Mouse (Mus musculus): ENCODE results near the gene Mfsd12. TPM values are rescaled to one million over a fixed set of nuclear protein-coding genes. Genes with fewer than 3 reads are reported as not detected.
A peak's percentile ranks its signal among the peaks of the same experiment; 100 is the strongest.

Gene Mfsd12
- polyA plus RNA-seq, 1 experiment from 2014 or later: 8.8 TPM

GRCm38 (mm10) chr10:81350351-81351063 is 6.8 kb upstream of the Mfsd12 start, which contains the start of gene Hmg20b:
Gene Hmg20b (minus strand): TSS chr10:81350480.
- H3K4me1 ChIP-seq: peaks cover 75% of the 10 kb centered on the region
- H3K36me3 ChIP-seq: peaks cover 27% of the 10 kb centered on the region
- peak; percentile 99 for DNase-seq (ENCODE audit: low spot score)
- H3K27ac ChIP-seq: peak within 1 kb of the TSS; percentile 95
- under 1% methylated on average over 54 of the region's 54 CpGs for WGBS
- H3K9me3 ChIP-seq (replicated peaks): no peaks in the 10 kb centered on the region
- H3K27me3 ChIP-seq (ENCODE audit: low read depth, poor library complexity, severe bottlenecking): peaks cover 25% of the 10 kb centered on the region
- peak within 1 kb of the TSS; percentile 97 for H3K4me3 ChIP-seq

DNA sequence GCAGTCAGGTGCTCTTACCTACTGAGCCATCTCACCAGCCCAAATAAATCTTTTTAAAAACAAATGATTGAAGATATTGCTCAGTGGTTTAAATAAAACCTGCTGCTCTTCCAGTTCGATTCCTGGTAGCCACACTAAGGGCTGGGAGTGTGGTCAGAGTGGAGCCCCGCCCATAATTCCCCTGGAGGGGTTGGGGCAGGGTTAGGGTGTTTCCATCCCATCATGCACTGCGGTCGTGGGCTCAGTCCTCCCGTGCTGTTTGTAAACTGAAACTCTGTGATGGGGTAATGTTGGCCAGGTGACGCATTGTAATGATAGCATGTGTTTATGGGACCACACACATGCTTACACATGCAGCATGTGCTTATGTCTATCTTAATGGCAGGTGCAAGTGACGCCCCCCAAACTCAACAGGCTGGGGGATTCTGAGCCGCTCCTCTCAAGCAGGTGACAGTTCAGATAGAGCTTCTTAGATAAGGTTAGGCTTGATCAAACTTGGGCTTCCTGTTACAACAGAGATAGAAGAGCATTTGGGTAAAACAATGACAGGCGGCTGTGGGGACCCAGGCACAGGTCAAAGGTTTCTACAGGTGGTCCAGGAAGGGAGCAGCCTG is 5.5 kb upstream of the Mfsd12 start:
- no peak overlapping the region for H3K4me3 ChIP-seq
- no peak overlapping the region for H3K27ac ChIP-seq
- peaks cover 20% of the 10 kb centered on the region for H3K36me3 ChIP-seq
- H3K27me3 ChIP-seq (ENCODE audit: low read depth, poor library complexity, severe bottlenecking): peaks cover 27% of the 10 kb centered on the region
- H3K9me3 ChIP-seq (replicated peaks): no peaks in the 10 kb centered on the region
- H3K4me1 ChIP-seq: peaks cover 69% of the 10 kb centered on the region
- WGBS: 24% methylated on average over 9 of the region's 9 CpGs
- DNase-seq (ENCODE audit: low spot score): no peak

DNA sequence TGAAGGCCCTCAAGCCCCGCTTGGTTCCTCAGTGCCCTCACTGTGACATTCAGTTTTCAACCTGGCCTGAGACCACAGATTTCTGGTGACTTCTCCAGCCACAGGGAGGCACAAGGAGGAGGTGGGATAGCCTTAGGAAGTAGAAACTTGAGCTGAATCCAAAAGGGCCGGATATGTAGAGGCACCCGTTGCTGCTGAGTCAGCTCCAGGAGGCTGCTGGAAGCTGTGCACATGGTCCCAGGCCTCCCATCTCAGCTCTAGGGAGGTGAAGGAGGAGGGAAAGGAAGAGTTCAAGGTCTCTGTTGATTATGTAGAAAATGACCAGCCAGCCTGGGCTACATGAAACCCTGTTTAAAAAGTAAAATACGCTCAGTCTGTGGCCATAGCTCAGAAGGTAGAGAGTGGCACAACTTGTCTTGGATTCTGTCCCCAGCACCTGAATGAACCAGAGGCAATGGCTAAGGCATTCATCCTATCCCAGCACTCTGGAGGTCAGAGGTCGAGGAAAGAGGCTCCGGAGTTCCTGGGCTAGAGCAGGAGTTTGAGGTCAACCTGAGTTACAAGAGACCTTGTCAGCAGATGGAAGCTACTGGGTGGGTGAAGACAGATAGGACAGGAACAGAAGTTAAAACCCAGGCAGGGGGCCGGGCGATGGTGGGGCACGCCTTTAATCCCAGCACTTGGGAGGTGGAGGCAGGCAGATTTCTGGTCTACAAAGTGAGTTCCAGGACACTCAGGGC is 2.4 kb upstream of the Mfsd12 start:
- Histone ChIP-seq H3K27ac (no peak overlapping the region), H3K4me3 (no peak overlapping the region), H3K27me3 (ENCODE audit: low read depth, poor library complexity, severe bottlenecking) (peaks cover 30% of the 10 kb centered on the region), H3K9me3 (replicated peaks) (no peaks in the 10 kb centered on the region), H3K4me1 (peaks cover 70% of the 10 kb centered on the region), H3K36me3 (no peaks in the 10 kb centered on the region)
- DNase-seq (ENCODE audit: low spot score): no peak
- 71% methylated on average over 9 of the region's 9 CpGs for WGBS

- Histone ChIP-seq H3K4me1 (peaks cover 68% of the 10 kb centered on the region), H3K27ac (no peak overlapping the region), H3K27me3 (ENCODE audit: low read depth, poor library complexity, severe bottlenecking) (peaks cover 30% of the 10 kb centered on the region), H3K36me3 (no peaks in the 10 kb centered on the region), H3K4me3 (no peak overlapping the region), H3K9me3 (replicated peaks) (no peaks in the 10 kb centered on the region)
- WGBS: 80% methylated on average over 4 of the region's 4 CpGs
- DNase-seq (ENCODE audit: low spot score): no peak
Observed at GRCm38 (mm10) chr10:81355533-81355932, 1.8 kb upstream of the Mfsd12 start.

GRCm38 (mm10) chr10:81356352-81356990 is 820 bp upstream of the Mfsd12 start:
- Histone ChIP-seq H3K4me3 (peak overlapping the region; percentile 82), H3K9me3 (replicated peaks) (no peaks in the 10 kb centered on the region), H3K4me1 (peaks cover 71% of the 10 kb centered on the region), H3K27me3 (ENCODE audit: low read depth, poor library complexity, severe bottlenecking) (peaks cover 30% of the 10 kb centered on the region), H3K36me3 (0 out of 2 replicates have a peak, but pooled peaks cover 6% of the 10 kb centered on the region), H3K27ac (peak overlapping the region; percentile 61)
- DNase-seq (ENCODE audit: low spot score): no peak
- 59% methylated on average over 12 of the region's 12 CpGs for WGBS

DNA sequence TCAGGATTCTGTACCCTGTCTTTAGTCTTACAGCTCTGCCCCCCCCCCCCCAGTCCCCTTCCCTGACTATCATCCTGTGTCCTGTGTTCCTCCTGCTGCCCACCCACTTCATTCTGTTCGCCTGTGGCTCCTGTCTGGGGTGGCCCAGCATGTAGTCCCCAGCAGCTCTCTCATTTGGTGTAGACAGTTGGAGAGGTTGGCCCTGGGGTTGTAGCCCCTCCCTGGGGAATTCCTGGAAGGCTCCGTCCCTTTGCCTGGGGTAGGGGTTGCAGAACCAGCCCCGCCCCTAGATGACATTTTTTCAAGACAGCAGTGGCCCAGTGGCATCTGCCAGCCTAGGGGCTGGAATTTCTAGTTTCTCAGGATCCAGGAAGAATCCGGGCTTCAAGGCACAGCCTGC is 918 bp downstream of the Mfsd12 start:
- peaks cover 23% of the 10 kb centered on the region for H3K36me3 ChIP-seq
- H3K27ac ChIP-seq: no peak overlapping the region
- no peak for DNase-seq (ENCODE audit: low spot score)
- peak overlapping the region; percentile 82 for H3K4me3 ChIP-seq
- WGBS: 43% methylated on average over 4 of the region's 4 CpGs
- H3K9me3 ChIP-seq (replicated peaks): no peaks in the 10 kb centered on the region
- H3K27me3 ChIP-seq (ENCODE audit: low read depth, poor library complexity, severe bottlenecking): peaks cover 43% of the 10 kb centered on the region
- peaks cover 75% of the 10 kb centered on the region for H3K4me1 ChIP-seq

DNA sequence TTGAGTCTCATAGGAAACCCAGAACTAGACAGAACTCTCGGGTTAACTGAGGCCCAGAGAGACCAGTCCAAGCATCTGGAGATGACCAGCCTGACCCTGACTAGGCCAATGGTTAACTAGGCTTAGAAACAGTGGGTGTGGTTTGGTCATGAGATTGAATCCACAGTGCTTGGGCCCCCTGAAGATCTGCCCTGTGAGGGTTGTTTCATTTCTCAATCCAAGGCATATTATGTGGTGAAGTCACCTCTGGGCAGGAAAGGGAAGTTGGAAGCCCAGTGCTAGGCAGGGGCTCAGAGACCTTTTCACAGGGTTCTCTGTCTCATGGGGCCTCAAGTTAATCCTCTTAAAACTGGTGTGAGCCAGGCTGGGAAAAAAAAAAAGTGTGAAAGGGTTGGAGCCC is 1.6 kb downstream of the Mfsd12 start:
- no peak overlapping the region for H3K27ac ChIP-seq
- WGBS: 85% methylated on average over 1 of the region's 1 CpGs
- no peaks in the 10 kb centered on the region for H3K9me3 ChIP-seq (replicated peaks)

DNA sequence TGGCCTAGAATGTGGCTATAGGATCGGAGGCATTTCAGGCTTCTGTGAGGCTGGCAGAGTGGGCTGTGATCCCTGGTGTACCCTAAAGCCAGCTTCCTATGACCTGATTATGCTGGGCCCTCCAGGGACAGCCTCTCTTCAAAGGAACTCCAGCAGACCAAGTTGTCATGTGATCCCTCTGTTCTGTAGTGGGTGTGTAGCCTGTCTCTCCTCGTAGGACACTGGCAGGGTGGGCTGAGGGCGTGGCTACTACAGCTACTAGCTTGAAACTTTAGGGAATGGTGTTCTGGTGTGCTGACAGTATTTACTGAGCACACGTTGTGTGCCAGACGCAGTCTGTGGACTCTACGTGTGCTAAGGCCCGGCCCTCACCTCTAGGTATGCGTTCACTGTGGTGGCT is 3.4 kb downstream of the Mfsd12 start:
- Histone ChIP-seq H3K36me3 (peaks cover 23% of the 10 kb centered on the region), H3K4me1 (peaks cover 86% of the 10 kb centered on the region), H3K9me3 (replicated peaks) (no peaks in the 10 kb centered on the region), H3K27me3 (ENCODE audit: low read depth, poor library complexity, severe bottlenecking) (peaks cover 68% of the 10 kb centered on the region), H3K27ac (peak overlapping the region; percentile 7; the same call in 1 of the 2 replicates), H3K4me3 (no peak overlapping the region)
- no peak for DNase-seq (ENCODE audit: low spot score)
- 67% methylated on average over 8 of the region's 8 CpGs for WGBS

More for the DNA sequence above, 1.6 kb downstream of the Mfsd12 start:
- peaks cover 81% of the 10 kb centered on the region for H3K4me1 ChIP-seq
- H3K27me3 ChIP-seq (ENCODE audit: low read depth, poor library complexity, severe bottlenecking): peaks cover 50% of the 10 kb centered on the region
- DNase-seq (ENCODE audit: low spot score): no peak
- no peak overlapping the region; the same call in 1 of the 2 replicates for H3K4me3 ChIP-seq
- peaks cover 23% of the 10 kb centered on the region for H3K36me3 ChIP-seq

DNA sequence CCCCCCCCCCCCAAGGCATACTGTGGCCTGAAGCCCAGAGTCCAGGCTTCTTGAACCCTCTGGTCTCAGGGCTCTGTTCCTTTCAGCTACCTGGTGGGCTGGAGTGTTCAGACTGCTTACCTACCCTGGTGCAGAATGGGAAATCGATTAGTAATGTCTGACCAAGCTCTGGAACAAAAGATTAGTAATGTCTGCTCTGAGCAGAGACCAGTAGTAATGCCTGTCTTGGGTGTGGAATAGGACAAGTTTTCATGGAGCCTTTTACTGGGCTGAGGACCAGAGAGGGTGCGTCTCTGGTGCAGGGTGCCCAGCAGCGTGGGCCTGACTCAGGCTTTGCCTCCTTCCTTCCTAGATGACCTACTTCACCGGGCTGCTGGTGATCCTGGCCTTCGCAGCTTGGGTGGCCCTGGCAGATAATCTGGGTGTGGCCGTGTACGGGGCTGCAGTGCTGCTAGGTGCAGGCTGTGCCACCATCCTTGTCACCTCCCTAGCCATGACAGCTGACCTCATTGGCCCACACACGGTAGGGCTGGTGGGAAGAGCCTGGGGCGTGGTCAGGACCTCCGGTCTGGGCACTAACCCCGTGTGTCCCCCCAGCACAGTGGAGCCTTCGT is 5.2 kb downstream of the Mfsd12 start:
- Histone ChIP-seq H3K36me3 (peaks cover 41% of the 10 kb centered on the region), H3K9me3 (replicated peaks) (no peaks in the 10 kb centered on the region), H3K27me3 (ENCODE audit: low read depth, poor library complexity, severe bottlenecking) (peaks cover 57% of the 10 kb centered on the region), H3K27ac (no peak overlapping the region), H3K4me1 (peaks cover 87% of the 10 kb centered on the region), H3K4me3 (0 out of 2 replicates have a peak overlapping the region, but pooled peaks have one; percentile 2)
- 74% methylated on average over 12 of the region's 12 CpGs for WGBS
- DNase-seq (ENCODE audit: low spot score): no peak

GRCm38 (mm10) chr10:81363436-81364346 is 6.4 kb downstream of the Mfsd12 start:
- WGBS: 9% methylated on average over 54 of the region's 54 CpGs
- Histone ChIP-seq H3K9me3 (replicated peaks) (no peaks in the 10 kb centered on the region), H3K27me3 (ENCODE audit: low read depth, poor library complexity, severe bottlenecking) (peaks cover 48% of the 10 kb centered on the region), H3K27ac (peak overlapping the region; percentile 21; the same call in 1 of the 2 replicates), H3K4me3 (peak overlapping the region; percentile 47), H3K36me3 (peaks cover 53% of the 10 kb centered on the region), H3K4me1 (peaks cover 74% of the 10 kb centered on the region)
- no peak for DNase-seq (ENCODE audit: low spot score)

DNA sequence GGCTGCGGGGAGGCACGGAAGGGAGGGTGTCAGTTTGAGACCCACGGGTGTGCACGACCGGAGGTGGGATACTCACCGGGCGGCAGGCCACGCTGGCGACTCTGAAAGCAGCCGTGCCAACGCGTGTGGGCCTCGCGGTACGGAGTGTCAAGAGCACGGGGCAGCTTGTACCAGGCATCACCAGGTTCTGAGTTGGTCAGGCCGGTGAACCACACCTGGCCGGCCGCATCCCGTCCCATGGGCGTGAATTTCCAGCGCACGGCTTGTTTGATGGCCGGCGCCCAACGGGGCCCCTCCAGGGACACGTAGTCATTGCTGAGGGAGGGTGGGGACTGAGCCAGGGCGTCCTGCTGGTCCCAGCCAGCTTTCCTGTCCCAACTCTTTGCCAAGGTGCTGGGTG is 7.4 kb downstream of the Mfsd12 start:
- no peak overlapping the region for H3K27ac ChIP-seq
- WGBS: 11% methylated on average over 28 of the region's 28 CpGs
- no peak for DNase-seq (ENCODE audit: low spot score)
- no peaks in the 10 kb centered on the region for H3K9me3 ChIP-seq (replicated peaks)
- H3K4me3 ChIP-seq: peak overlapping the region; percentile 47
- H3K4me1 ChIP-seq: peaks cover 64% of the 10 kb centered on the region
- H3K36me3 ChIP-seq: peaks cover 63% of the 10 kb centered on the region
- H3K27me3 ChIP-seq (ENCODE audit: low read depth, poor library complexity, severe bottlenecking): peaks cover 40% of the 10 kb centered on the region
